Mouse (Mus musculus) T-helper 1 cell (primary cell): Measurements from ENCODE around the gene Uqcrq.
"Not testable (repeated sequence)": the region's sequence is repeated elsewhere in the genome, so short reads cannot be mapped to it uniquely, and the experiment has no call there.

Experiments
- in situ Hi-C: fragments of 300-600 bp; cut with MboI, MseI; formaldehyde crosslinking; loops from one replicate; pipeline ENCODE4 v1.15.1; 2025; ENCODE audit warnings: high pct_unique_total_duplicates

Gene Uqcrq

GRCm38 (mm10) chr11:53452396-53452795 is 21.8 kb upstream of the Uqcrq start:
- in situ Hi-C loops = no loop called here

DNA sequence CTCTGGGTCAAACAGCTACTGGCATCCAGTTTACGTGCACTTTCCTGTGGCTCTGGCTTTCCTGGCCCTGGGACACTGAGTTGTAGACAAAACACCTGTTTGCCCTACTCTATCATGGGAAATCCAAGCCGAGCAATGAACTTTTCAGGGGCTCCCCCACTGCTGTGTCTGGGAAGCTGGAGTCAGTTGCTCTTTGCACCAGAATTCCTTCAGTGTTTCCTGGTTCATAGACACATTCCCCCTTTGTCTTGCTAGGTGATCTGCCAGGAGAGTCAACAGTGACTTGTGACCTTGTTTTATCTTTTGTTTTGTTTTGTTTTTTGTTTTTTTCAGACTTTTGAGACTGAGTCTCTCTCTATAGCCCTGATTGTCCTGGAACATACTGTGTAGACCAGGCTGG is 20.7 kb upstream of the Uqcrq start:
- in situ Hi-C loops = no loop called here

- in situ Hi-C loops = no loop called here
Observed at GRCm38 (mm10) chr11:53450070-53450705, 19.6 kb upstream of the Uqcrq start.

DNA sequence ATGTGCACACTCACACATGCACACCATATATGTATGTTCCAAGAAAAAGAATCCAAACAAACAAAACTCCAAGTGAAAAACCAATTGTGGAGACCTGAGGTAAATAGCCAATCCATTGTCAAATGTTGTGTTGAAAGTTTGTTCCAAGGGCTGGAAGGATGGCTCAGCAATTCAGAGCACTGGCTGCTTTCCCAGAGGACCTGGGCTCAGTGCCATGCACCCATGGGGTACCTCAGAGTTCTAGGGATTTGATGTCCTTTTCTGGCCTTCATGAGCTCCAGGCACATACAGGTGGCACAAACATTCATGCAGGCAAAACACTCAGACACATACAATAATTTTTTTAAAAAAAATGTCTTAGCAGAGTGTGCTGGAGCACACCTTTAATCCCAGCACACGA is 17.9 kb upstream of the Uqcrq start:
- in situ Hi-C loops = no loop called here

DNA sequence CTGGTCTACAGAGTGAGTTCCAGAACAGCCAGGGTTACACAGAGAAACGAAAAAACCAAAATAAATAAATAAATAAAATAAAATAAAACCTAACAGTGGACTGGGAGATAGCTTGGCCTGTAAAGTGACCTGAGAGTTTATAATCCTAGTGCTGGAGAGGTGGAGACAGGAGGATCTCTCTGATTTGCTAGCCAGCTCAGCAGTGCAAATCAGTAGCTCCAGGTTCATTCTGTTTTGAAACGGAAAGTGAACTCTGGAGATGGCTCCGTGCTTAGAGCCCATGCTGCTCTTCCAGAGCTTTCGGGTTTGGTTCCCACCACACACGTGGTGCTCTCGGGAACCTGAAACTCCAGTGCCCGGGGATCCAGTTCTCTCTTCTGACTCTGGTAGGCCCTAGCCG is 17.4 kb upstream of the Uqcrq start:
- in situ Hi-C loops = no loop called here

GRCm38 (mm10) chr11:53446183-53446582 is 15.6 kb upstream of the Uqcrq start:
- in situ Hi-C loops = no loop called here

- in situ Hi-C loops = no loop called here
Observed at GRCm38 (mm10) chr11:53445562-53445961, 14.9 kb upstream of the Uqcrq start.

GRCm38 (mm10) chr11:53443861-53444260 is 13.2 kb upstream of the Uqcrq start:
- in situ Hi-C loops = no loop called here

DNA sequence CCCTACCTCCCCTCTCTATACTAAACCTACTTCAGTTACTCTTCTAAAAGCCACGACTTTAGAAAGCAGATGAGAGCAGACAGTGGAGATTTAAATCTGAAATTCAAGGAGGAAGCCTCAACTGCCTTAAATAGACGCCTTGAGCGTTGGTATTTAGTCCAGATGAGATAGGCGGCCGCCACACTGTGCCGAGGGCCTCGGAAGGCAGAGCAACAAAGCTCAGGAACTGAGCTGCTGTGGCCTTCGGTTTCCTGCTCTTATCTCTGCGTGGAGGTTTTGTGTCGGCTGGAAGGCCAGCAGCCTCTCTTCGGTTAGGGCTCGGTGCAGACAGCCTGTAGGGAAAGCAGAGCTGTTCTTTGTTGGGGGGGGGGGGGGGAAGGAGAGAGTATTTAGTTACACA is 11.3 kb upstream of the Uqcrq start:
- in situ Hi-C loops = no loop called here

DNA sequence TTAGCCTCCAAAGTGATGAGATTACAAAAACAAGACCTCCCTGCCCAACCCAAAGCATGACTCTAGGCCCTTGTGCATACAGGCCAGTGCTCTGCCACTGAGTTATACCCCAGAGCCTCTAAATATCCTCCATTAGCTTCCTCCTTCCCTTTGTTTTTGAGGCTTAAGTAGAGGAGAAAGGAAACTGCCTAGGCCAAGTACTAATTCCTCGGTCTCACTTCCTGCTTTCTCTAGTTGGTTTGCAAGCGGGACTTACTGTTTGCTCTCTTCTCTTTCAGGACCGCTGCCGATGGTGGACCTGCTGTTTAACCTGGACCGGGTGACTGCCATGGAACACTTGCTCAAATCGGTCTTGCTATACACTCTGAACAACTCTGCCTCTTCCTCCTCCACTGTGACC is 5.7 kb upstream of the Uqcrq start:
- in situ Hi-C loops = no loop called here

GRCm38 (mm10) chr11:53435504-53435903 is 4.9 kb upstream of the Uqcrq start:
- in situ Hi-C loops = no loop called here

GRCm38 (mm10) chr11:53433057-53433456 is 2.4 kb upstream of the Uqcrq start:
- in situ Hi-C loops = no loop called here

- in situ Hi-C loops = no loop called here
Observed at GRCm38 (mm10) chr11:53431347-53432056, 871 bp upstream of the Uqcrq start.

DNA sequence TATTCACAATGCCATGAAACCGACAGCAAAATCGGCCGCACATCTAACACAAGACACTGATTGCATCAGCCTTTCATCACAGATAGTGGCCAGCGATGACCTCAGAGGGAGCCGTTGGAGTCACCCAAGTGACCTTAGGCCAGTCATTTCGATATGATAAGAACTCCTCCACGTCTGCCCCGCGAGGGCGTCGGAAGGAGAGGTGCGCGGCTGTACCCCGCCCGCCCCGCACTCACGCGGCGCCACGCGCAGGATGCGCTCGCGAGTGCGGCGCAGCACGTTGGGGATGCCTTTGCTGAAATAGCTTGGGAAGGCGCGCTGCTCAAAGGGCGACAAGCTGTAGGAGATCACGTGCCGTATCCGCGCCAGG is 346 bp downstream of the Uqcrq start:
- in situ Hi-C loops = no loop called here

GRCm38 (mm10) chr11:53429182-53429581 is 1.4 kb downstream of the Uqcrq start:
- in situ Hi-C loops = no loop called here

- in situ Hi-C loops = no loop called here
Observed at GRCm38 (mm10) chr11:53428716-53429057, 1.9 kb downstream of the Uqcrq start.

- in situ Hi-C loops = no loop called here
Observed at GRCm38 (mm10) chr11:53427993-53428715, 2.5 kb downstream of the Uqcrq start.

GRCm38 (mm10) chr11:53426914-53427313 is 3.7 kb downstream of the Uqcrq start:
- in situ Hi-C loops = not testable (repeated sequence)

DNA sequence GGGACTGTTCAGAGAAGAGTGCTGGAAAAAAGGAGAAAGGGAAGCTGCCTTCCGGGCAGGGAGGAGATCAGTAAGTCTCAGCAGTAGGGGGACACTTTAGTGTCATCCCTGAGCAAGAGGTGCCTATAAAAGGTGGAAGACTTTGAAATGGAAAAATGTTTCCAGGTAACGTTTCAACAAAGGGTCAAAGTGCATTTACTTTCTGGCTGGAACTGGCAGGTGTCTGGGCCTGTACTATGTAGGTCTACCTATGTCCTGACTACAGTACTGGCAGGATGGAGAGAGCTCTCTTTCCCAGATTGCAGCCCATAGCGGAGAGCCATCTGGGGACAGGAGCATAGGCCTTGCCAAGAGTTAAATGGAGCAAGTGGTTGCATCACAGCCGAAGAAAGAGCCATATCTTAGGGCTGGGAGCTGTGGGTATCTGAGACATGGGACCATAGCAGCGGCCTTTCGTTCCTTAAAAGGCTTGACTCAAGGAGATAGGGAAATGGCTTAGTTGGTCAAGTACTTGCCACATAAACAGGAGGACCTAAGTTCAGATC is 4.8 kb downstream of the Uqcrq start:
- in situ Hi-C loops = no loop called here

DNA sequence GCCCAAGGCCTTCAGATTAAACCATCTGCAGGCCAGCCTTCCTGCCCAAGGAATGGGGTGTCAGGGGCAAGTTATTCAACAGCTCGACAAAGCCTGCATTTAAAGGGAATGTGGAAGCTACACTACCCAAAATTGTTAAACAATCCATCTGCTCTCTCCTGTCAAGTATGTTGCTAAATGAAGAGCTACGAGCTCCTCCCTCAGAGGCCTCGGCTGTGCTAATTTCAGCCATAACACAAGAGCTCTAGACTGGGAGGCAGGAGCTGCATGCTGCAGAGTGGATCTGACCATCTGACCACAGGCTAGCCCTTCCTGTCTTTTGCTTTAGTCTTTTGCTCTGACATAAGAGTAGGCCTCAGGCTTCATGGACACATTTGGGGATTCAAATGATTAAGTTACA is 5.4 kb downstream of the Uqcrq start:
- in situ Hi-C loops = no loop called here

DNA sequence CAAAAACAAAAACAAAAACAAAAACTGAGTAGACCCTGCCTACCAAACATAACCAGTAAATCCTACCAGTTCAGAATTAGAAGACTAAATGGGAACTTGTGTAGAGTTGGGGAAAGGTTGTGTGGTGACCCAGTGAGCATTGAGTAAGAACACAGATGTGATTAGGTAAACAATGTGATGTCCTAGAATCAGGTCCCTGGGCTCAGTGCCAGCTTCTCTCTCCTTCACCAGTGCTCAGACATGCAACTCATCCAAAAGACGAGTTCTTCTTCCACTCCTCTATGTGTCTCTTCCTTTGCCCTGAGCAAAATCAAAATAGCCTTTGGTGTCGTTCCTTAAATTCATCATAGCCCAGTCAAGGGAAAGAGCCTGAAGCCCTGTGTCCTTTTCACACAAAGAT is 5.8 kb downstream of the Uqcrq start:
- in situ Hi-C loops = no loop called here

DNA sequence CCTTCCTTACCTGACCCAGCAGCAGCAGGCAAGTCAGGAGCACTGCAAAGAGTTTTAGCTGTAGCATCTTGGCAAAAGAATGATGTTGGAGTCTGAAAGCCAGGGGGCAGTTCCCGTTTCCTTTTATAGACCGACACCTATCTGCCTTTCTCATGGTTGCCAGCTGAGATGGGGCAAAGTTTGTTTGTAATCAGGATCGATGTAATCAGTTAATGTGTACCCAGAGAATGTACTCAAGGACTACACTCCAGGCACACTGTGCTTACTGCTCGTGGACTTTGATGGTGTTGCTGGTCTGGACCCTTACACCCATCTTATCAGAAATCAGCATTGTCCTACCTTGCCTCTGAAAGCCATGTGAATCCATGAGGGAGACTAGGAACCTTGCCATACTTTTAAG is 7.6 kb downstream of the Uqcrq start, which contains the start of gene Leap2:
Gene Leap2 (minus strand): TSS at position 135 of the 400 bp plus-strand sequence.
- in situ Hi-C loops = no loop called here

DNA sequence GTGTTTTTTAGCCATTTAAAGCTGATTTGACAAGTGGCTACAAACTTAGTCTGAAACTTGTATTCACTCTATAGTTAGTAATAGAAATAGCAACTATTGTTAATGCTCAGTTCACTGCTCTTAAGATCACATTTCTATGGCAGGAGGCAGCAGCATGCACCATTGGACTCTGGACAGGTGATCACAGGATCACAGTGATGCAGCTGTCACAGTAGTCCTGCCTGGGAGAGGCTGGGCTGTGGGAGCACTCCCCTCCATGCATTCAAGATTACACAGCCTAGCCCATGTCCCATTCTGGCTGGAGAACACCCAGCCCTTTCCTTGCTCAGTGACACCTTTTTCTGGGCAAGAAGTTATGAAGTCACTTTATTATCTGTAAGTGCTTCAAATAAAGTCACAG is 12.6 kb downstream of the Uqcrq start:
- in situ Hi-C loops = no loop called here
